Mouse (Mus musculus) thymus, adult 2 months (tissue): ENCODE results near the gene Ccdc181.

Experiments used
- CTCF ChIP-seq: fragments of 200-500 bp; IDR thresholded peaks from 2 replicates; pipeline ENCODE4 v1.5.1; 2012; ENCODE audit warnings: mild to moderate bottlenecking, control low read depth, low read length, moderate library complexity, borderline replicate concordance; ENCODE audit not compliant: control insufficient read depth, poor library complexity, insufficient read depth; ENCODE audit errors: extremely low read depth
- POLR2A ChIP-seq: fragments of 200-500 bp; IDR thresholded peaks from 2 replicates; pipeline ENCODE4 v1.6.1; 2012; ENCODE audit warnings: mild to moderate bottlenecking, low read length, control low read depth, moderate library complexity; ENCODE audit not compliant: control insufficient read depth, poor library complexity, insufficient read depth; ENCODE audit errors: extremely low read depth

DNA sequence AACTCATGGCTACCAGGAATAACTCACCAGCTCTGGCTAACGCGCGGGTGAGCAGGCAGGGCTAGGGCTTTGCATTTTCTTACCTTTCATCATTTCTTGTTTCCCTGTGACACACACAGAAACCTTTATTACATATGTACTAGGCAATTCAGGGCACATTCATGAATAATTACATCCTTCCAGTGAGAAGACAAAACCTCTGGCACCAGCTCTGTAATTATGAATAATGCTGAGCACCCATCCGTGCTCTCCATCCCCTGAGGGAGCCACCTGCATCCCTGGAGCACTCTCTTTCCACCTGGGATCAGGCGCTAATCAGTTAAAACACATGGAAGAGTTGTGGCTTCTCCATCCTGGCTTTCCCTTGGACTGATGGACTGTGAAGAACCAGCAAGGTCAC is 28.4 kb downstream of the Ccdc181 start, which contains the start of gene Nme7:
- no peak for TF ChIP-seq POLR2A
- TF ChIP-seq CTCF: no peak
